Mouse (Mus musculus) urinary bladder, postnatal 0 days (tissue): ENCODE results near the gene Olfr735. TPM values are rescaled to one million over a fixed set of nuclear protein-coding genes. Genes with fewer than 3 reads are reported as not detected.

Experiments
- polyA plus RNA-seq: library from polyadenylated mRNA; unstranded; fragments of >200 nt; fragmentation: Nextera tagmentation; extraction: Ambion mirVana; gene quantifications from 2 replicates; pipeline ENCODE4 v1.2.1, GENCODE M21; 2015

The Olfr735 gene
- polyA plus RNA-seq: not detected in 2 replicates

GRCm38 (mm10) chr14:50348796-50349195 is at the start of gene Olfr735:
Olfr735 (minus strand) TSS chr14:50348872.

GRCm38 (mm10) chr14:50380863-50381262 is 32.2 kb upstream of the Olfr735 start, which contains the start of gene Olfr736:
Olfr736 (plus strand) TSS chr14:50381163.

GRCm38 (mm10) chr14:50357593-50357992 is 8.9 kb upstream of the Olfr735 start, which contains the start of gene Tlr11:
Tlr11 (plus strand) TSS chr14:50357914.

GRCm38 (mm10) chr14:50326661-50327060 is 22.0 kb downstream of the Olfr735 start, which contains the start of gene Olfr734:
Olfr734 (minus strand) TSS chr14:50326761.

GRCm38 (mm10) chr14:50301422-50301821 is 47.2 kb downstream of the Olfr735 start, which contains the start of gene Olfr733:
Olfr733 (minus strand) TSS chr14:50301522.

Other genes starting within 250 kb of the Olfr735 start
- gene Olfr727, start 225.7 kb downstream of the Olfr735 start, polyA plus RNA-seq: not detected in 2 replicates
- gene Olfr728, start 206.2 kb downstream of the Olfr735 start, polyA plus RNA-seq: not detected in 2 replicates
- gene Olfr729, start 196.0 kb downstream of the Olfr735 start, polyA plus RNA-seq: not detected in 2 replicates
- not detected in 2 replicates for gene Olfr730, start 160.7 kb downstream of the Olfr735 start, polyA plus RNA-seq
- not detected in 2 replicates for gene Olfr731, start 107.0 kb downstream of the Olfr735 start, polyA plus RNA-seq
- not detected in 2 replicates for gene Olfr732, start 64.7 kb downstream of the Olfr735 start, polyA plus RNA-seq
- not detected in 2 replicates for gene Olfr733, start 47.4 kb downstream of the Olfr735 start, polyA plus RNA-seq
- gene Olfr734, start 22.1 kb downstream of the Olfr735 start, polyA plus RNA-seq: not detected in 2 replicates
- gene Tlr11, start 9.0 kb upstream of the Olfr735 start, polyA plus RNA-seq: not detected in 2 replicates
- gene Olfr736, start 32.3 kb upstream of the Olfr735 start, polyA plus RNA-seq: not detected in 2 replicates
- not detected in 2 replicates for gene Olfr738, start 58.7 kb upstream of the Olfr735 start, polyA plus RNA-seq
- not detected in 2 replicates for gene Olfr739, start 69.8 kb upstream of the Olfr735 start, polyA plus RNA-seq
- gene Olfr740, start 96.7 kb upstream of the Olfr735 start, polyA plus RNA-seq: not detected in 2 replicates
- gene Olfr741, start 123.9 kb upstream of the Olfr735 start, polyA plus RNA-seq: not detected in 2 replicates
- gene Olfr742, start 154.7 kb upstream of the Olfr735 start, polyA plus RNA-seq: not detected in 2 replicates
- not detected in 2 replicates for gene Olfr743, start 173.0 kb upstream of the Olfr735 start, polyA plus RNA-seq